Mouse (Mus musculus) neutrophil, adult 5-6 weeks (primary cell): ENCODE measurements at regions not wholly inside any gene's neighbourhood (a gene's known extent, or its start where the extent isn't known, plus 50 kb on each side); places are given as distances from the start of the nearest gene placed in this dataset.

ENCODE experiments used
- ATAC-seq: fragments of 151-379, 151-347 bp; 2 replicates; pipeline ENCODE4 v1.8.0; 2017; ENCODE audit warnings: mild to moderate bottlenecking, moderate TSS enrichment; ENCODE audit not compliant: insufficient number of reproducible peaks, poor library complexity, low FRiP score, severe bottlenecking; ENCODE audit errors: extremely low read depth

GRCm38 (mm10) chr5:43339671-43340070, 106.7 kb downstream of the Cpeb2 start:
- ATAC-seq: no peak

GRCm38 (mm10) chr5:43341475-43341874, 108.5 kb downstream of the Cpeb2 start:
- ATAC-seq: no peak

GRCm38 (mm10) chr5:43344441-43344840, 111.5 kb downstream of the Cpeb2 start:
- ATAC-seq: no peak

GRCm38 (mm10) chr5:43350987-43351386, 118.0 kb downstream of the Cpeb2 start:
- ATAC-seq: no peak

- ATAC-seq: no peak
Measured at GRCm38 (mm10) chr5:43353021-43353990, 120.3 kb downstream of the Cpeb2 start.

GRCm38 (mm10) chr5:43354351-43354942, 121.5 kb downstream of the Cpeb2 start:
- 0 out of 2 replicates have a peak, but pooled peaks have one; percentile 4 for ATAC-seq

GRCm38 (mm10) chr5:43355026-43355580, 122.1 kb downstream of the Cpeb2 start:
- peak; percentile 90 for ATAC-seq

GRCm38 (mm10) chr5:43355832-43356231, 122.9 kb downstream of the Cpeb2 start:
- ATAC-seq: no peak

GRCm38 (mm10) chr5:43357100-43357680, 124.2 kb downstream of the Cpeb2 start:
- ATAC-seq: no peak

- ATAC-seq: no peak
Measured at GRCm38 (mm10) chr5:43357901-43358300, 124.9 kb downstream of the Cpeb2 start.

GRCm38 (mm10) chr5:43358928-43359765, 126.2 kb downstream of the Cpeb2 start:
- no peak for ATAC-seq

- 0 out of 2 replicates have a peak, but pooled peaks have one; percentile 36 for ATAC-seq
Measured at GRCm38 (mm10) chr5:43360298-43360697, 127.3 kb downstream of the Cpeb2 start.

GRCm38 (mm10) chr5:43361026-43361425, 128.1 kb downstream of the Cpeb2 start:
- no peak for ATAC-seq

- no peak for ATAC-seq
Measured at GRCm38 (mm10) chr5:43372385-43372784, 139.4 kb downstream of the Cpeb2 start.

- no peak for ATAC-seq
Measured at GRCm38 (mm10) chr5:43384689-43385375, 130.5 kb upstream of the C1qtnf7 start.

- ATAC-seq: no peak
Measured at GRCm38 (mm10) chr5:43390997-43391396, 124.3 kb upstream of the C1qtnf7 start.

GRCm38 (mm10) chr5:43391412-43392029, 123.8 kb upstream of the C1qtnf7 start:
- ATAC-seq: no peak
